Mouse (Mus musculus) cerebellum, adult 2 months (tissue): ENCODE data around the gene Pdcd2l. TPM values are rescaled to one million over a fixed set of nuclear protein-coding genes. Genes with fewer than 3 reads are reported as not detected.

ENCODE experiments used
- DNase-seq, 2 experiments: peaks; one replicate each; pipeline ENCODE4 v3.0.0; 2021
- H3K27ac ChIP-seq: fragments of 200-500 bp; 2 replicates; pipeline ENCODE4 v1.5.1; 2012; ENCODE audit warnings: low read length, control low read depth, inconsistent platforms; ENCODE audit not compliant: insufficient read depth
- H3K27me3 ChIP-seq: fragments of 200-500 bp; 2 replicates; pipeline ENCODE4 v1.6.1; 2012; ENCODE audit warnings: inconsistent platforms, mild to moderate bottlenecking, low read length, moderate library complexity; ENCODE audit not compliant: control insufficient read depth, insufficient read depth
- H3K4me1 ChIP-seq: fragments of 200-500 bp; 2 replicates; pipeline ENCODE4 v1.6.1; 2011; ENCODE audit warnings: low read length; ENCODE audit not compliant: control insufficient read depth, insufficient read depth
- H3K4me3 ChIP-seq: fragments of 200-500 bp; replicated peaks from 2 replicates; pipeline ENCODE3; 2011; ENCODE audit warnings: mild to moderate bottlenecking, low read depth, low read length, control low read depth; ENCODE audit not compliant: insufficient read depth
- CTCF ChIP-seq: fragments of 200-500 bp; IDR thresholded peaks from 2 replicates; pipeline ENCODE4 v1.5.1; 2011; ENCODE audit warnings: low read depth, mild to moderate bottlenecking, control low read depth, low read length, moderate library complexity, borderline replicate concordance; ENCODE audit not compliant: insufficient read depth
- POLR2A ChIP-seq: fragments of 200-500 bp; IDR thresholded peaks from 2 replicates; pipeline ENCODE4 v1.6.1; 2011; ENCODE audit warnings: low read length, control low read depth, borderline replicate concordance; ENCODE audit not compliant: insufficient read depth
- WGBS: fragments of 180-500 bp; shearing (Covaris S2); methylation state at CpG from one replicate; pipeline ENCODE4 v1.1.7; 2018; 5-methylcytosine and 5-hydroxymethylcytosine counted together
- polyA plus RNA-seq: library from polyadenylated mRNA; depleted of rRNA; stranded (reverse); fragments of >200 nt; gene quantifications from 2 replicates; pipeline ENCODE4 v1.2.3, GENCODE M21; 2012

Gene Pdcd2l
- polyA plus RNA-seq, 1 experiment: 40.0 TPM

- TF ChIP-seq POLR2A (no peak), CTCF (no peak)
- Histone ChIP-seq H3K27me3 (no peaks in the 10 kb centered on the region), H3K4me3 (no peak overlapping the region), H3K4me1 (peaks cover 21% of the 10 kb centered on the region), H3K27ac (no peak overlapping the region)
- DNase-seq: no peak
- WGBS: 92% methylated on average over 10 of the region's 10 CpGs
These were observed 25.9 kb upstream of the Pdcd2l start for GRCm38 (mm10) chr7:34222340-34222739.

- WGBS: 56% methylated on average over 9 of the region's 9 CpGs
- TF ChIP-seq CTCF (no peak), POLR2A (no peak)
- peaks cover 16% of the 10 kb centered on the region for H3K4me1 ChIP-seq
- no peaks in the 10 kb centered on the region for H3K27me3 ChIP-seq
- no peak overlapping the region for H3K4me3 ChIP-seq
- no peak overlapping the region for H3K27ac ChIP-seq
- no peak for DNase-seq
These were observed 25.3 kb upstream of the Pdcd2l start for GRCm38 (mm10) chr7:34221594-34222250.

GRCm38 (mm10) chr7:34218496-34218895, 22.0 kb upstream of the Pdcd2l start:
- peaks cover 4% of the 10 kb centered on the region for H3K4me1 ChIP-seq
- H3K27ac ChIP-seq: no peak overlapping the region
- TF ChIP-seq POLR2A (no peak), CTCF (no peak)
- 89% methylated on average over 1 of the region's 1 CpGs for WGBS
- no peak for DNase-seq
- H3K4me3 ChIP-seq: no peak overlapping the region
- no peaks in the 10 kb centered on the region for H3K27me3 ChIP-seq

GRCm38 (mm10) chr7:34216474-34216873, 20.0 kb upstream of the Pdcd2l start:
- TF ChIP-seq CTCF (no peak), POLR2A (no peak)
- H3K4me1 ChIP-seq: no peaks in the 10 kb centered on the region; the same call in 1 of the 2 replicates
- no peak overlapping the region for H3K27ac ChIP-seq

GRCm38 (mm10) chr7:34215481-34215880, 19.0 kb upstream of the Pdcd2l start:
- no peaks in the 10 kb centered on the region; the same call in 1 of the 2 replicates for H3K4me1 ChIP-seq
- H3K4me3 ChIP-seq: no peak overlapping the region
- TF ChIP-seq POLR2A (no peak), CTCF (no peak)
- WGBS: 91% methylated on average over 9 of the region's 9 CpGs
- no peak overlapping the region for H3K27ac ChIP-seq
- DNase-seq: no peak
- H3K27me3 ChIP-seq: no peaks in the 10 kb centered on the region

More at GRCm38 (mm10) chr7:34216474-34216873, 20.0 kb upstream of the Pdcd2l start:
- DNase-seq: no peak
- H3K27me3 ChIP-seq: no peaks in the 10 kb centered on the region
- H3K4me3 ChIP-seq: no peak overlapping the region
- WGBS: 91% methylated on average over 10 of the region's 10 CpGs

- DNase-seq: no peak
- no peaks in the 10 kb centered on the region for H3K27me3 ChIP-seq
- 32% methylated on average over 8 of the region's 8 CpGs for whole genome bisulfite sequencing
- TF ChIP-seq POLR2A (no peak), CTCF (no peak)
- no peaks in the 10 kb centered on the region; the same call in 1 of the 2 replicates for H3K4me1 ChIP-seq
- no peak overlapping the region for H3K4me3 ChIP-seq
- H3K27ac ChIP-seq: no peak overlapping the region
These were observed 18.2 kb upstream of the Pdcd2l start for GRCm38 (mm10) chr7:34214644-34215043.

GRCm38 (mm10) chr7:34213281-34213680, 16.8 kb upstream of the Pdcd2l start:
- WGBS: 89% methylated on average over 7 of the region's 7 CpGs
- TF ChIP-seq CTCF (no peak), POLR2A (no peak)
- no peaks in the 10 kb centered on the region; the same call in 1 of the 2 replicates for H3K4me1 ChIP-seq
- DNase-seq: no peak
- no peaks in the 10 kb centered on the region for H3K27me3 ChIP-seq
- no peak overlapping the region for H3K27ac ChIP-seq
- no peak overlapping the region for H3K4me3 ChIP-seq

GRCm38 (mm10) chr7:34208027-34208745, 11.7 kb upstream of the Pdcd2l start:
- H3K27me3 ChIP-seq: no peaks in the 10 kb centered on the region
- 90% methylated on average over 9 of the region's 9 CpGs for WGBS
- peak; percentile 28; the same call in 1 of the 2 replicates for TF ChIP-seq CTCF
- TF ChIP-seq POLR2A: no peak
- no peaks in the 10 kb centered on the region for H3K4me1 ChIP-seq
- DNase-seq: no peak
- no peak overlapping the region for H3K27ac ChIP-seq
- no peak overlapping the region for H3K4me3 ChIP-seq
